Mouse (Mus musculus): ENCODE results near the gene Glra1. TPM values are rescaled to one million over a fixed set of nuclear protein-coding genes. Genes with fewer than 3 reads are reported as not detected.

Glra1 gene
- polyA plus RNA-seq, 1 experiment, result not detected

GRCm38 (mm10) chr11:55517666-55518065 is 90.3 kb downstream of the Glra1 start:
- H3K4me3 ChIP-seq (ENCODE audit: low read depth, low read length), result no peak overlapping the region
- no peaks in the 10 kb centered on the region for H3K4me1 ChIP-seq (ENCODE audit: control insufficient read depth, insufficient read depth, insufficient read length, low read length)
- no peak for TF ChIP-seq CTCF (IDR thresholded peaks at IDR 0.05; ENCODE audit: extremely low read depth, insufficient read length, insufficient replicate concordance, low read depth, low read length)
- no peak for TF ChIP-seq POLR2A (IDR thresholded peaks at IDR 0.05; ENCODE audit: low read depth, low read length)
- no peaks in the 10 kb centered on the region for H3K27me3 ChIP-seq (ENCODE audit: control insufficient read depth, insufficient read depth, low read length)
- WGBS, result 58% methylated on average over 5 of the region's 5 CpGs
- no peak overlapping the region for H3K27ac ChIP-seq (ENCODE audit: insufficient read depth, low read depth, low read length)
- H3K36me3 ChIP-seq (ENCODE audit: control insufficient read depth, insufficient read depth, low read length), result no peaks in the 10 kb centered on the region

GRCm38 (mm10) chr11:55511374-55511773 is 96.6 kb downstream of the Glra1 start:
- TF ChIP-seq CTCF (IDR thresholded peaks at IDR 0.05; ENCODE audit: extremely low read depth, insufficient read length, insufficient replicate concordance, low read depth, low read length) (0 out of 2 replicates have a peak, but pooled peaks have one; percentile 24), POLR2A (IDR thresholded peaks at IDR 0.05; ENCODE audit: low read depth, low read length) (no peak)
- Histone ChIP-seq H3K27ac (ENCODE audit: insufficient read depth, low read depth, low read length) (no peak overlapping the region), H3K36me3 (ENCODE audit: control insufficient read depth, insufficient read depth, low read length) (no peaks in the 10 kb centered on the region), H3K27me3 (ENCODE audit: control insufficient read depth, insufficient read depth, low read length) (no peaks in the 10 kb centered on the region), H3K4me3 (ENCODE audit: low read depth, low read length) (no peak overlapping the region), H3K4me1 (ENCODE audit: control insufficient read depth, insufficient read depth, insufficient read length, low read length) (no peaks in the 10 kb centered on the region)
- WGBS, result 59% methylated on average over 5 of the region's 5 CpGs

GRCm38 (mm10) chr11:55505485-55505884 is 102.5 kb downstream of the Glra1 start:
- no peak overlapping the region for H3K27ac ChIP-seq (ENCODE audit: insufficient read depth, low read depth, low read length)
- H3K4me1 ChIP-seq (ENCODE audit: control insufficient read depth, insufficient read depth, insufficient read length, low read length), result no peaks in the 10 kb centered on the region
- no peak overlapping the region for H3K4me3 ChIP-seq (ENCODE audit: low read depth, low read length)
- 72% methylated on average over 3 of the region's 3 CpGs for WGBS
- TF ChIP-seq POLR2A (IDR thresholded peaks at IDR 0.05; ENCODE audit: low read depth, low read length) (no peak), CTCF (IDR thresholded peaks at IDR 0.05; ENCODE audit: extremely low read depth, insufficient read length, insufficient replicate concordance, low read depth, low read length) (no peak)
- peaks cover 11% of the 10 kb centered on the region for H3K36me3 ChIP-seq (ENCODE audit: control insufficient read depth, insufficient read depth, low read length)
- no peaks in the 10 kb centered on the region for H3K27me3 ChIP-seq (ENCODE audit: control insufficient read depth, insufficient read depth, low read length)

GRCm38 (mm10) chr11:55502886-55503285 is 105.1 kb downstream of the Glra1 start:
- Histone ChIP-seq H3K27ac (ENCODE audit: insufficient read depth, low read depth, low read length) (no peak overlapping the region), H3K4me3 (ENCODE audit: low read depth, low read length) (no peak overlapping the region), H3K27me3 (ENCODE audit: control insufficient read depth, insufficient read depth, low read length) (no peaks in the 10 kb centered on the region), H3K36me3 (ENCODE audit: control insufficient read depth, insufficient read depth, low read length) (peaks cover 25% of the 10 kb centered on the region), H3K4me1 (ENCODE audit: control insufficient read depth, insufficient read depth, insufficient read length, low read length) (no peaks in the 10 kb centered on the region)
- no peak for TF ChIP-seq POLR2A (IDR thresholded peaks at IDR 0.05; ENCODE audit: low read depth, low read length)
- TF ChIP-seq CTCF (IDR thresholded peaks at IDR 0.05; ENCODE audit: extremely low read depth, insufficient read length, insufficient replicate concordance, low read depth, low read length), result no peak
- WGBS, result 42% methylated on average over 5 of the region's 5 CpGs

- no peaks in the 10 kb centered on the region for H3K4me1 ChIP-seq (ENCODE audit: control insufficient read depth, insufficient read depth, insufficient read length, low read length)
- H3K4me3 ChIP-seq (ENCODE audit: low read depth, low read length), result no peak overlapping the region
- no peaks in the 10 kb centered on the region for H3K27me3 ChIP-seq (ENCODE audit: control insufficient read depth, insufficient read depth, low read length)
- TF ChIP-seq CTCF (IDR thresholded peaks at IDR 0.05; ENCODE audit: extremely low read depth, insufficient read length, insufficient replicate concordance, low read depth, low read length) (no peak), POLR2A (IDR thresholded peaks at IDR 0.05; ENCODE audit: low read depth, low read length) (no peak)
- no peak overlapping the region for H3K27ac ChIP-seq (ENCODE audit: insufficient read depth, low read depth, low read length)
- 79% methylated on average over 8 of the region's 8 CpGs for WGBS
- H3K36me3 ChIP-seq (ENCODE audit: control insufficient read depth, insufficient read depth, low read length), result peaks cover 28% of the 10 kb centered on the region
These were observed 106.0 kb downstream of the Glra1 start for GRCm38 (mm10) chr11:55501955-55502531.

- H3K27ac ChIP-seq (ENCODE audit: insufficient read depth, low read depth, low read length), result no peak overlapping the region
- TF ChIP-seq CTCF (IDR thresholded peaks at IDR 0.05; ENCODE audit: extremely low read depth, insufficient read length, insufficient replicate concordance, low read depth, low read length) (peak; percentile 55; the same call in 1 of the 2 replicates), POLR2A (IDR thresholded peaks at IDR 0.05; ENCODE audit: low read depth, low read length) (no peak)
- WGBS, result 39% methylated on average over 5 of the region's 5 CpGs
- H3K4me1 ChIP-seq (ENCODE audit: control insufficient read depth, insufficient read depth, insufficient read length, low read length), result no peaks in the 10 kb centered on the region
- no peaks in the 10 kb centered on the region for H3K27me3 ChIP-seq (ENCODE audit: control insufficient read depth, insufficient read depth, low read length)
- no peak overlapping the region for H3K4me3 ChIP-seq (ENCODE audit: low read depth, low read length)
- H3K36me3 ChIP-seq (ENCODE audit: control insufficient read depth, insufficient read depth, low read length), result peaks cover 60% of the 10 kb centered on the region
These were observed 110.1 kb downstream of the Glra1 start for GRCm38 (mm10) chr11:55497885-55498284.

GRCm38 (mm10) chr11:55496158-55496557 is 111.8 kb downstream of the Glra1 start:
- no peak overlapping the region for H3K27ac ChIP-seq (ENCODE audit: insufficient read depth, low read depth, low read length)
- 73% methylated on average over 6 of the region's 6 CpGs for WGBS
- H3K36me3 ChIP-seq (ENCODE audit: control insufficient read depth, insufficient read depth, low read length), result peaks cover 70% of the 10 kb centered on the region
- no peaks in the 10 kb centered on the region for H3K4me1 ChIP-seq (ENCODE audit: control insufficient read depth, insufficient read depth, insufficient read length, low read length)
- no peak overlapping the region for H3K4me3 ChIP-seq (ENCODE audit: low read depth, low read length)
- no peaks in the 10 kb centered on the region for H3K27me3 ChIP-seq (ENCODE audit: control insufficient read depth, insufficient read depth, low read length)
- TF ChIP-seq POLR2A (IDR thresholded peaks at IDR 0.05; ENCODE audit: low read depth, low read length) (no peak), CTCF (IDR thresholded peaks at IDR 0.05; ENCODE audit: extremely low read depth, insufficient read length, insufficient replicate concordance, low read depth, low read length) (no peak)
